Mouse (Mus musculus): ENCODE data around the gene Kcnn4. TPM values are rescaled to one million over a fixed set of nuclear protein-coding genes. Genes with fewer than 3 reads are reported as not detected.

Kcnn4 gene
- polyA plus RNA-seq, 1 experiment from 2014 or later: 0.56 TPM

GRCm38 (mm10) chr7:24421648-24422047 lies 51.6 kb downstream of the Kcnn4 start:
- Histone ChIP-seq H3K27me3 (no peaks in the 10 kb centered on the region), H3K9ac (replicated peaks) (no peak overlapping the region), H3K4me1 (0 out of 2 replicates have a peak, but pooled peaks cover 5% of the 10 kb centered on the region), H3K4me2 (replicated peaks) (no peak overlapping the region), H3K9me3 (no peaks in the 10 kb centered on the region), H3K27ac (replicated peaks) (no peak overlapping the region), H3K4me3 (no peak overlapping the region), H3K36me3 (peaks cover 3% of the 10 kb centered on the region)
- no peak for ATAC-seq (replicated peaks)
- WGBS: 73% methylated on average over 7 of the region's 7 CpGs

- H3K4me1 ChIP-seq: 0 out of 2 replicates have a peak, but pooled peaks cover 5% of the 10 kb centered on the region
- WGBS: 77% methylated on average over 8 of the region's 8 CpGs
- H3K27me3 ChIP-seq: no peaks in the 10 kb centered on the region
- H3K4me2 ChIP-seq (replicated peaks): no peak overlapping the region
- H3K9me3 ChIP-seq: no peaks in the 10 kb centered on the region
- H3K36me3 ChIP-seq: no peaks in the 10 kb centered on the region; the same call in none of the 2 replicates
- no peak overlapping the region for H3K27ac ChIP-seq (replicated peaks)
- H3K4me3 ChIP-seq: no peak overlapping the region
- ATAC-seq (replicated peaks): no peak
- H3K9ac ChIP-seq (replicated peaks): no peak overlapping the region
Observed at GRCm38 (mm10) chr7:24422251-24422650, 52.2 kb downstream of the Kcnn4 start.

- Histone ChIP-seq H3K36me3 (no peaks in the 10 kb centered on the region; the same call in none of the 2 replicates), H3K27ac (replicated peaks) (no peak overlapping the region), H3K9me3 (no peaks in the 10 kb centered on the region), H3K4me3 (no peak overlapping the region), H3K9ac (replicated peaks) (no peak overlapping the region), H3K4me1 (0 out of 2 replicates have a peak, but pooled peaks cover 5% of the 10 kb centered on the region), H3K27me3 (no peaks in the 10 kb centered on the region), H3K4me2 (replicated peaks) (no peak overlapping the region)
- WGBS: 94% methylated on average over 15 of the region's 15 CpGs
- ATAC-seq (replicated peaks): no peak
Observed at GRCm38 (mm10) chr7:24423107-24423763, 53.2 kb downstream of the Kcnn4 start.

- no peak overlapping the region for H3K4me2 ChIP-seq (replicated peaks)
- H3K4me3 ChIP-seq: no peak overlapping the region
- WGBS: 78% methylated on average over 12 of the region's 12 CpGs
- 0 out of 2 replicates have a peak, but pooled peaks cover 6% of the 10 kb centered on the region for H3K4me1 ChIP-seq
- no peak overlapping the region for H3K27ac ChIP-seq (replicated peaks)
- H3K9me3 ChIP-seq: no peaks in the 10 kb centered on the region
- no peaks in the 10 kb centered on the region for H3K27me3 ChIP-seq
- H3K36me3 ChIP-seq: no peaks in the 10 kb centered on the region; the same call in none of the 2 replicates
- no peak overlapping the region for H3K9ac ChIP-seq (replicated peaks)
- no peak for ATAC-seq (replicated peaks)
Observed at GRCm38 (mm10) chr7:24423956-24424732, 54.1 kb downstream of the Kcnn4 start.

GRCm38 (mm10) chr7:24425919-24426318 lies 55.9 kb downstream of the Kcnn4 start:
- no peak for ATAC-seq (replicated peaks)
- 86% methylated on average over 9 of the region's 9 CpGs for WGBS
- Histone ChIP-seq H3K9me3 (no peaks in the 10 kb centered on the region), H3K36me3 (no peaks in the 10 kb centered on the region; the same call in none of the 2 replicates), H3K27ac (replicated peaks) (no peak overlapping the region), H3K4me2 (replicated peaks) (no peak overlapping the region), H3K9ac (replicated peaks) (no peak overlapping the region), H3K4me1 (peaks cover 12% of the 10 kb centered on the region), H3K4me3 (no peak overlapping the region), H3K27me3 (no peaks in the 10 kb centered on the region)

GRCm38 (mm10) chr7:24427168-24427567 lies 57.1 kb downstream of the Kcnn4 start:
- no peak overlapping the region for H3K4me2 ChIP-seq (replicated peaks)
- 96% methylated on average over 8 of the region's 8 CpGs for WGBS
- no peaks in the 10 kb centered on the region for H3K27me3 ChIP-seq
- H3K27ac ChIP-seq (replicated peaks): no peak overlapping the region
- peaks cover 12% of the 10 kb centered on the region for H3K4me1 ChIP-seq
- H3K36me3 ChIP-seq: no peaks in the 10 kb centered on the region; the same call in 1 of the 2 replicates
- ATAC-seq (replicated peaks): no peak
- H3K9ac ChIP-seq (replicated peaks): no peak overlapping the region
- H3K9me3 ChIP-seq: no peaks in the 10 kb centered on the region
- no peak overlapping the region for H3K4me3 ChIP-seq

DNA sequence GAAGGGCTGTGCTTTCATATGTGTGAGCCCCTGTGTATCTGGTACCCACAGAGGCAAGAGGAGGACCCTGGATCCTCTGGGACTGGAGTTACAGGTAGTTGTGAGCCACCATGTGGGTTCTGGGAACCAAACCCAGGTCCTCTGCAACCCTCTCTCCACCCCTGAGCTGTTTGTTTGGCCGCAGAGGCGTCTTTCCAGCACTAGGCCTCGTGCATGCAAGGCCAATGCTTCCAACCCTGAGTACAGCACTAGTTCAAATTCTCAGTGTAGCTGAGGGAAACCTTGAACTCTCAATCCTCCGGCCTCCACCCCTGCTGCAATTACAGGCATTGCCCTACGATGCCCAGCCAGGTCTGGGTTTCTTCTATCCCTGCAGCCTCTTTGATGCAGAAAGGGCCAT lies 58.7 kb downstream of the Kcnn4 start:
- no peak for ATAC-seq (replicated peaks)
- WGBS: 80% methylated on average over 5 of the region's 5 CpGs

DNA sequence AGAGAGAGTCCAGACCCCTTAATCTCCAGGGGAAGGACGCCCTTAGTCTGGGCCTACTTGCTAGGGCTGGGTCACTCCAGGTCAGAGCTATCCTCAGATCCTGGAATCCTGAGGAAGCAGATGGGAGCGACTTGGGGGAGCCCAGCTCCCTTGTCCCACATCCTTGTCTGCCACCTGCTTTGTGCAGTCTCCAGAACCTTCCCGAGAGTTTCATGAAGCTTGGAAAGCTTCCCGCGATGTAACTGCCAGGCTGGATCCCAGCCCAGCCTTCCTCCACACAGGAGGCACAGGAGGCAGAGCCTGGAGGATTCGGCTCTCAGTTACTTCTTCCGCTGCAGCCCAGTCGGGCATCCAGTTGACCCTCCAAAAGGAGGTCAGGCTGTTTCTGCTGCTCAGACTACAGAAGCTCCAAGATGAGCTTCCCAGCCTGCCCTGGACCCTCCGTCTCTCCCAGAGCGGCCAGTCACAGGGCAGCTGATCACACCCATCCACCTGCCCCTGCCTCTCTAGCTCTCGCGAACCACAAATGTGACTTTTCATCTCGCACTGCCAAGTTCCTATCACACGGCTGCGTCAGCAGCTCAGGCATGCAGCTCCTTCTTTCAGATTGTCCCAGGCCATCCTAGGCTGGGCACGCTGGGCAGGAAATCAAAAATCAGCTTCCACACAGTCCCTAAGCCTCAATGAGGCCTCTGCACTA lies 59.5 kb downstream of the Kcnn4 start:
- H3K27me3 ChIP-seq: no peaks in the 10 kb centered on the region
- no peaks in the 10 kb centered on the region for H3K9me3 ChIP-seq
- H3K4me1 ChIP-seq: peaks cover 12% of the 10 kb centered on the region
- no peaks in the 10 kb centered on the region for H3K36me3 ChIP-seq
- no peak overlapping the region for H3K9ac ChIP-seq (replicated peaks)
- H3K4me2 ChIP-seq (replicated peaks): no peak overlapping the region
- peak; percentile 76 for ATAC-seq (replicated peaks)
- H3K27ac ChIP-seq (replicated peaks): peak overlapping the region; percentile 81
- H3K4me3 ChIP-seq: no peak overlapping the region
- 45% methylated on average over 16 of the region's 16 CpGs for WGBS

More for the DNA sequence above, 58.7 kb downstream of the Kcnn4 start:
- H3K27ac ChIP-seq (replicated peaks): peak overlapping the region; percentile 81; the same call in 1 of the 2 replicates
- H3K9ac ChIP-seq (replicated peaks): no peak overlapping the region
- no peak overlapping the region for H3K4me3 ChIP-seq
- H3K4me2 ChIP-seq (replicated peaks): no peak overlapping the region
- H3K4me1 ChIP-seq: peaks cover 12% of the 10 kb centered on the region
- H3K27me3 ChIP-seq: no peaks in the 10 kb centered on the region
- H3K9me3 ChIP-seq: no peaks in the 10 kb centered on the region
- no peaks in the 10 kb centered on the region for H3K36me3 ChIP-seq

DNA sequence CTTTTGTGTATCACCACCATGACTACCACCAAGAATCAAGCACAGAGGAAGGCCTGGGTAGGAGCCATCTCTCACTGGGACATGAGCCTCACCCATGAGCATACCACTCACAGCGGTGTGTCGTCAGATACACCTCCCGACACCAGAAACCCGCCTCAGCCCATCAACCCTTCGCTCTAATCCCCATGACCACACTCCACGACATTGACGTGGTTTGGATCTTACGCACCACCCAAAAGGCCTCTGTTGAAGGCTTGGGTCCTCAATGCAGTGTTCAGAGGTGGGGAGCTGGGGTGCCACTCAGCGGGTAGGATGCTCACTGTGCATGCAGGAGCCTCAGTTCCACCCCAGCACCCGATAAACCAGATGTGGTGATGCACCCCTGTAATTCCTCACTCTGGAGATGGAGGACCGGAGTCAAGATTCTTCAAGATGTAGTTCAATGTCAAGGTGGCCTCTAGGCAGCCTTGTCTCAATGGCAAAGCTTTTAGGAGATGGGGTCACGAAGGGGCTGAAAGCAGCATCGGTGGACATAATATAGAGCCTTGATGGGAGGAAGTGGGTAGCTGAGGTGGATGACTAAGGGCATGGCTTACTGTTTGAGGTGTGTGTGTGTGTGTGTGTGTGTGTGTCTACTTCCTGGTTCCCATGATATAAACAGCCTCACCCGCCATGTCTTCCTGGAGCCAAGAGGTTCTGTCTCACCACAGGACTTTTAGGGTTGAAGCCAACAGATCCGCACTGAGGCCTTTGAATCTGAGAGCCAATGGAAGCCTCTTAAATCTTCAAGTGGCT lies 60.7 kb downstream of the Kcnn4 start:
- peaks cover 12% of the 10 kb centered on the region for H3K4me1 ChIP-seq
- no peak for ATAC-seq (replicated peaks)
- H3K27ac ChIP-seq (replicated peaks): 0 out of 2 replicates have a peak overlapping the region, but pooled peaks have one; percentile 81
- H3K9ac ChIP-seq (replicated peaks): no peak overlapping the region
- WGBS: 93% methylated on average over 15 of the region's 15 CpGs
- no peak overlapping the region for H3K4me3 ChIP-seq
- no peaks in the 10 kb centered on the region for H3K36me3 ChIP-seq
- no peaks in the 10 kb centered on the region for H3K9me3 ChIP-seq
- no peaks in the 10 kb centered on the region for H3K27me3 ChIP-seq
- no peak overlapping the region for H3K4me2 ChIP-seq (replicated peaks)

- Histone ChIP-seq H3K9ac (replicated peaks) (no peak overlapping the region), H3K27ac (replicated peaks) (no peak overlapping the region), H3K9me3 (no peaks in the 10 kb centered on the region), H3K4me2 (replicated peaks) (no peak overlapping the region), H3K36me3 (no peaks in the 10 kb centered on the region), H3K4me1 (peaks cover 12% of the 10 kb centered on the region), H3K27me3 (no peaks in the 10 kb centered on the region), H3K4me3 (no peak overlapping the region)
- no peak for ATAC-seq (replicated peaks)
- 82% methylated on average over 11 of the region's 11 CpGs for WGBS
Observed at GRCm38 (mm10) chr7:24431713-24432112, 61.6 kb downstream of the Kcnn4 start.

DNA sequence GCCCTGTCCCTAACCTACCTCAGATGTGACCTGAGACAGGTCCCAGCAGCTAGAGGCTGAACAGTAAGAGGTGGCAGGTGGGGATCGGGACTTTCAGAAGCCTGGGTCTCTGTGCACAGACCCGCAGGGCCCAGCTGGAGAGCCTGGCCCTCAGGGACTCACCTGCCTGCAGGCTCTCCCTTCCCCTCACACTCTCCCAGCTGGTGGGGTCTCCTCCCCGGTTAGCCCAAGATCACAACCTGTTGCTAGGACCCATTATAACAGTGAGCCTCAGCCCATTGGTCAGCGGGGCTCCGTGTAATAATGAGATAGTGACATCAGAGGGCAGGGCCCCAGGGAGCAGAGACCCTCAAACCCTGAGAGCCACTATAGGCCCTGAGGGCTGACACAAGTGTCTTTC lies 65.2 kb downstream of the Kcnn4 start:
- Histone ChIP-seq H3K36me3 (no peaks in the 10 kb centered on the region), H3K27ac (replicated peaks) (no peak overlapping the region), H3K9ac (replicated peaks) (no peak overlapping the region), H3K4me1 (no peaks in the 10 kb centered on the region), H3K4me2 (replicated peaks) (no peak overlapping the region), H3K9me3 (no peaks in the 10 kb centered on the region), H3K27me3 (no peaks in the 10 kb centered on the region), H3K4me3 (no peak overlapping the region)
- no peak for ATAC-seq (replicated peaks)
- 72% methylated on average over 5 of the region's 5 CpGs for WGBS

All from forebrain, embryonic 15.5 days (tissue).